Comparison of ENCODE assay signal across 18 mouse cellular contexts in genomic region chr3:65172964-65173363, GRCm38 (mm10).
DNase-seq lines count a peak whose midpoint lies in the region; ATAC-seq and TF ChIP-seq lines count a peak whose summit lies in the region.
"Had no signal": no experiment of that assay in that cellular context is flagged by ENCODE, and none has a peak within 500 bp of the region (broad histone marks: within the 10 kb centered on the region; RNA-seq: fewer than 3 reads in every experiment).

No protein-coding gene starts in this region.

- no peak overlapping the region for H3K9ac ChIP-seq in forebrain, embryonic 13.5 days
- no peak overlapping the region for H3K9ac ChIP-seq in forebrain, embryonic 11.5 days (ENCODE audit: low read length)
- H3K9ac ChIP-seq in hindbrain, embryonic 11.5 days (ENCODE audit: low read depth, low read length): no peak overlapping the region
- no peak overlapping the region for H3K9ac ChIP-seq in midbrain, postnatal 0 days (replicated peaks; ENCODE audit: low read length, poor library complexity, severe bottlenecking)
- no peak overlapping the region for H3K9ac ChIP-seq in midbrain, embryonic 15.5 days
- H3K9ac ChIP-seq: embryonic facial prominence, embryonic 15.5 days; heart, embryonic 12.5 days; hindbrain, embryonic 13.5 days; intestine, embryonic 15.5 days had no signal

- no peak for TF ChIP-seq CTCF in midbrain, postnatal 0 days (IDR thresholded peaks at IDR 0.05)

- no peak overlapping the region for H3K4me3 ChIP-seq in forebrain, embryonic 13.5 days
- no peak overlapping the region for H3K4me3 ChIP-seq in forebrain, embryonic 11.5 days (ENCODE audit: low read depth, low read length)
- no peak overlapping the region for H3K4me3 ChIP-seq in hindbrain, embryonic 11.5 days (ENCODE audit: low read depth, low read length)
- no peak overlapping the region for H3K4me3 ChIP-seq in hindbrain, embryonic 10.5 days
- H3K4me3 ChIP-seq in midbrain, postnatal 0 days (ENCODE audit: low read depth, low read length): no peak overlapping the region
- H3K4me3 ChIP-seq in midbrain, embryonic 15.5 days: no peak overlapping the region
- H3K4me3 ChIP-seq: embryonic facial prominence, embryonic 15.5 days; erythroblast, embryonic 14.5 days; gastrocnemius, adult 2 months; heart, embryonic 12.5 days; hindbrain, embryonic 13.5 days; intestine, embryonic 15.5 days had no signal

- WGBS in forebrain, embryonic 13.5 days: 72% methylated on average over 5 of the region's 5 CpGs
- 81% methylated on average over 5 of the region's 5 CpGs for WGBS in forebrain, embryonic 11.5 days
- WGBS in hindbrain, embryonic 11.5 days: 75% methylated on average over 5 of the region's 5 CpGs
- WGBS in hindbrain, embryonic 10.5 days: 83% methylated on average over 5 of the region's 5 CpGs
- 72% methylated on average over 5 of the region's 5 CpGs for WGBS in midbrain, postnatal 0 days
- WGBS in midbrain, embryonic 15.5 days: 76% methylated on average over 5 of the region's 5 CpGs

- H3K9me3 ChIP-seq in forebrain, embryonic 13.5 days (replicated peaks): no peaks in the 10 kb centered on the region
- no peaks in the 10 kb centered on the region for H3K9me3 ChIP-seq in forebrain, embryonic 11.5 days (ENCODE audit: control insufficient read depth, low read length)
- H3K9me3 ChIP-seq in hindbrain, embryonic 11.5 days (ENCODE audit: control insufficient read depth, low read length): no peaks in the 10 kb centered on the region
- H3K9me3 ChIP-seq in hindbrain, embryonic 10.5 days: no peaks in the 10 kb centered on the region
- no peaks in the 10 kb centered on the region for H3K9me3 ChIP-seq in midbrain, postnatal 0 days (ENCODE audit: low read length)
- H3K9me3 ChIP-seq in midbrain, embryonic 15.5 days: no peaks in the 10 kb centered on the region
- H3K9me3 ChIP-seq: embryonic facial prominence, embryonic 15.5 days; heart, embryonic 12.5 days; hindbrain, embryonic 13.5 days; intestine, embryonic 15.5 days had no signal

- no peaks in the 10 kb centered on the region for H3K27me3 ChIP-seq in forebrain, embryonic 13.5 days
- no peaks in the 10 kb centered on the region for H3K27me3 ChIP-seq in forebrain, embryonic 11.5 days (ENCODE audit: control insufficient read depth, insufficient read depth, low read length)
- H3K27me3 ChIP-seq in hindbrain, embryonic 11.5 days (ENCODE audit: control insufficient read depth, insufficient read depth, low read length): no peaks in the 10 kb centered on the region
- H3K27me3 ChIP-seq in hindbrain, embryonic 10.5 days (ENCODE audit: insufficient read depth, poor library complexity, severe bottlenecking): no peaks in the 10 kb centered on the region
- no peaks in the 10 kb centered on the region for H3K27me3 ChIP-seq in midbrain, postnatal 0 days (ENCODE audit: insufficient read depth, low read length)
- H3K27me3 ChIP-seq in midbrain, embryonic 15.5 days (replicated peaks): no peaks in the 10 kb centered on the region
- H3K27me3 ChIP-seq: embryonic facial prominence, embryonic 15.5 days; heart, embryonic 12.5 days; hindbrain, embryonic 13.5 days; intestine, embryonic 15.5 days had no signal

- H3K27ac ChIP-seq in forebrain, embryonic 13.5 days: no peak overlapping the region
- H3K27ac ChIP-seq in forebrain, embryonic 11.5 days (ENCODE audit: low read depth, low read length): no peak overlapping the region
- no peak overlapping the region for H3K27ac ChIP-seq in hindbrain, embryonic 11.5 days (ENCODE audit: low read depth, low read length)
- H3K27ac ChIP-seq in hindbrain, embryonic 10.5 days: no peak overlapping the region
- H3K27ac ChIP-seq in midbrain, postnatal 0 days (ENCODE audit: low read depth, low read length): no peak overlapping the region
- H3K27ac ChIP-seq in midbrain, embryonic 15.5 days: no peak overlapping the region
- H3K27ac ChIP-seq: embryonic facial prominence, embryonic 15.5 days; gastrocnemius, adult 2 months; hindbrain, embryonic 13.5 days; intestine, embryonic 15.5 days had no signal

- peak; percentile 19; the same call in 1 of the 2 replicates for ATAC-seq in forebrain, embryonic 13.5 days
- no peak for ATAC-seq in forebrain, embryonic 11.5 days (replicated peaks; ENCODE audit: low FRiP score)
- no peak for ATAC-seq in hindbrain, embryonic 11.5 days (ENCODE audit: low FRiP score)
- no peak for ATAC-seq in midbrain, postnatal 0 days (ENCODE audit: low FRiP score)
- no peak for ATAC-seq in midbrain, embryonic 15.5 days (replicated peaks)
- ATAC-seq: intestine, embryonic 15.5 days had no signal

- H3K4me2 ChIP-seq in forebrain, embryonic 13.5 days: no peak overlapping the region
- no peak overlapping the region for H3K4me2 ChIP-seq in forebrain, embryonic 11.5 days (ENCODE audit: low read depth, low read length, severe bottlenecking)
- H3K4me2 ChIP-seq in hindbrain, embryonic 11.5 days (replicated peaks; ENCODE audit: low read depth, low read length): no peak overlapping the region
- no peak overlapping the region for H3K4me2 ChIP-seq in midbrain, postnatal 0 days (ENCODE audit: low read depth, low read length, poor library complexity, severe bottlenecking)
- H3K4me2 ChIP-seq in midbrain, embryonic 15.5 days: no peak overlapping the region
- H3K4me2 ChIP-seq: embryonic facial prominence, embryonic 15.5 days; heart, embryonic 12.5 days; hindbrain, embryonic 13.5 days; intestine, embryonic 15.5 days had no signal

- DNase-seq in forebrain, embryonic 11.5 days (ENCODE audit: low spot score): no peak
- DNase-seq in hindbrain, embryonic 11.5 days (ENCODE audit: low spot score): peak; percentile 1
- DNase-seq in hindbrain, embryonic 10.5 days (ENCODE audit: low spot score): no peak
- DNase-seq in midbrain, postnatal 0 days (ENCODE audit: low spot score): peak; percentile 52
- no peak for DNase-seq in cerebellum, adult 11 months
- DNase-seq: adrenal gland, postnatal 10 days; cerebellum, adult 18-20 months; cerebellum, adult 9-11 months; cerebellum, postnatal 36 days; gastrocnemius, adult 2 months; gastrocnemius, postnatal 25 days had no signal

- no peaks in the 10 kb centered on the region for H3K36me3 ChIP-seq in forebrain, embryonic 13.5 days (ENCODE audit: poor library complexity, severe bottlenecking)
- H3K36me3 ChIP-seq in forebrain, embryonic 11.5 days (ENCODE audit: control insufficient read depth, insufficient read depth, low read length): no peaks in the 10 kb centered on the region
- H3K36me3 ChIP-seq in hindbrain, embryonic 11.5 days (ENCODE audit: control insufficient read depth, insufficient read depth, low read length): no peaks in the 10 kb centered on the region
- H3K36me3 ChIP-seq in hindbrain, embryonic 10.5 days: no peaks in the 10 kb centered on the region
- H3K36me3 ChIP-seq in midbrain, postnatal 0 days (ENCODE audit: insufficient read depth, low read length): no peaks in the 10 kb centered on the region
- no peaks in the 10 kb centered on the region for H3K36me3 ChIP-seq in midbrain, embryonic 15.5 days (replicated peaks)
- H3K36me3 ChIP-seq: embryonic facial prominence, embryonic 15.5 days; heart, embryonic 12.5 days; hindbrain, embryonic 13.5 days; intestine, embryonic 15.5 days had no signal

- H3K4me1 ChIP-seq in forebrain, embryonic 13.5 days: no peaks in the 10 kb centered on the region
- no peaks in the 10 kb centered on the region for H3K4me1 ChIP-seq in forebrain, embryonic 11.5 days (replicated peaks; ENCODE audit: control insufficient read depth, insufficient read depth, low read length)
- H3K4me1 ChIP-seq in hindbrain, embryonic 11.5 days (replicated peaks; ENCODE audit: control insufficient read depth, insufficient read depth, low read length): no peaks in the 10 kb centered on the region
- no peaks in the 10 kb centered on the region for H3K4me1 ChIP-seq in hindbrain, embryonic 10.5 days (replicated peaks)
- H3K4me1 ChIP-seq in midbrain, postnatal 0 days (ENCODE audit: insufficient read depth, low read length): no peaks in the 10 kb centered on the region
- no peaks in the 10 kb centered on the region for H3K4me1 ChIP-seq in midbrain, embryonic 15.5 days
- H3K4me1 ChIP-seq: embryonic facial prominence, embryonic 15.5 days; heart, embryonic 12.5 days; hindbrain, embryonic 13.5 days; intestine, embryonic 15.5 days had no signal

Comparison
In these comparisons a context has a peak if more than half of its experiments do, and no peak if none do; other contexts are left out.
1. DNase-seq: peak in hindbrain, embryonic 11.5 days (single experiment) and midbrain, postnatal 0 days (single experiment); none in forebrain, embryonic 11.5 days (single experiment), hindbrain, embryonic 10.5 days (single experiment) and cerebellum, adult 11 months (single experiment).